Mouse (Mus musculus) megakaryocyte progenitor cell, adult 5-6 weeks (primary cell): Measurements from ENCODE around the gene Trit1. TPM values are rescaled to one million over a fixed set of nuclear protein-coding genes. Genes with fewer than 3 reads are reported as not detected.
"Not testable (repeated sequence)": the region's sequence is repeated elsewhere in the genome, so short reads cannot be mapped to it uniquely, and the experiment has no call there.

Experiments
- ATAC-seq: replicated peaks from 2 replicates; pipeline ENCODE4 v1.8.0; 2016; ENCODE audit warnings: mild to moderate bottlenecking, moderate TSS enrichment, inconsistent platforms; ENCODE audit not compliant: poor library complexity
- total RNA-seq, 2 experiments: library from RNA; stranded (forward) in 1 of 2; stranded (reverse) in 1 of 2; fragments of 157-497, 149-512 nt in 1 of 2; fragments of 200-1000 nt in 1 of 2; gene quantifications; 2 replicates each; pipeline versions ENCODE4 v1.2.3 to v1.2.4; 2015 to 2017

Gene Trit1
- total RNA-seq, 2 experiments from 2014 or later, result 14.5 to 19.3 TPM

DNA sequence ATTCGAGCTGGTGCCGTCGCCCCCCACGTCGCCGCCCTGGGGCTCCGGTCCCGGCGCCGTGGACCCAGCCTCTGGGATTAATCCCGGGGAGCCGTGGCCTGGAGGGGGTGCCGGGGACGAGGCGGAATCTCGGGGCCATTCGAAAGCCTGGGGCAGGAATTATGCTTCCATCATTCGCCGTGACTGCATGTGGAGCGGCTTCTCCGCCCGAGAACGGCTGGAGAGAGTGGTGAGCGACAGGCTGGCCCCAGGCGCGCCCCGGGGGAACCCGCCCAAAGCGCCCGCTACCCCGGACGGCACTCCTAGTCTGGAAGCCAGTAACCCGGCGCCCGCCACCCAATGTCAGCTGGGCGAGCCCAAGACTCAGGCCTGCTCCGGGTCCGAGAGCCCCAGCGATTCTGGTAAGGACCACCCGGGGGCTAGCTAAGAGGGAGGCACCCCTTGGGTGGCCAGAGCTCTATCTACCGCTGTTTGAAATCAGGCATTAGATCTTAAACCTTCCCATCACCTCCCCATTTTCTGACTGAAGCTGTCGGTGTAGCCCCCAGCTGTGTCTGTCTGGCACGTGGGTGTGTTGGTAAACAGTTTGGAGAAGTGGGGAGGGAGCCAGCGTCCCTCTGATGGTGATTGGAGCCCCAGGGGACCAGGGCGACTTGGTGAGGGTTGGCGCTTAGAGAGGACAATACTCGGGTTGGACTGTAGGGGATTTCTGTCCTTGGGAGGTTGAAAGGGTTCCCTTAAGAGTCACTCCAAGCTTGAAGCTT, 19.6 kb upstream of the Trit1 start:
- ATAC-seq, result peak; percentile 71

DNA sequence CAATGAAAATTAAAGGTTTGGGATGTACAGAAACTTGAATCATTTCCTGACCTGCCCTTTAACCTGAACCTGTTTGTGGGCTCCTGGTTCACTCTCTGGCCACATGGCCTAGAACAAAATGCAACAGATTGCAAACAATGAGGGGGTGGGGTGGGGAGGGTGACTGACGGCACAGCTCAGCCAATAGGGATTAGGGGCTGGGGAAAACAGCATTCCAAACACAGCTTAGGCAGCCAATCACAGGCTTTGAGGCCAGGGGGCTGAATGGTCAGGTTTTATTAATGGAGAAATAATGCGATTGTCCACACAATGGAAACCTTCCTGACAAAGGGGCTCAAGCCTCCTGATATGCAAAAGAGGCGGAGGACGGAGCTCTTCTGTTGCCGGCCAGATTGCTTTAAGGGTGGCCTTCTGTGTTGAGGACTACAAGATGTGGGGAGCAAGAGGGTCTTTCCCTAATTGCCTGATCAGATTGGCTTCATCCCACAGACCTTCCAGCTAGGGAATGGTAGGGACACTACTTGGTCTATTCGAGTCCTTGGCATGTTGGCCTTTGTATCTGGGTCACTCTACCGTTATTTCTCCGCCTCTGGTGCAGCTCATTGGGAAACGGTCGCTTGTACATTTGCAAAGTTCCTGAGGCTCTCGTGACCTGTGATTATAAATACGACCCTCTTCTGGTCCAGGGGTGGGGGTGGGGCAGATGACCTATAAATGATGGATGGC, 17.7 kb upstream of the Trit1 start:
- no peak for ATAC-seq

- no peak for ATAC-seq
These were observed 17.1 kb upstream of the Trit1 start for GRCm38 (mm10) chr4:122999263-122999691.

DNA sequence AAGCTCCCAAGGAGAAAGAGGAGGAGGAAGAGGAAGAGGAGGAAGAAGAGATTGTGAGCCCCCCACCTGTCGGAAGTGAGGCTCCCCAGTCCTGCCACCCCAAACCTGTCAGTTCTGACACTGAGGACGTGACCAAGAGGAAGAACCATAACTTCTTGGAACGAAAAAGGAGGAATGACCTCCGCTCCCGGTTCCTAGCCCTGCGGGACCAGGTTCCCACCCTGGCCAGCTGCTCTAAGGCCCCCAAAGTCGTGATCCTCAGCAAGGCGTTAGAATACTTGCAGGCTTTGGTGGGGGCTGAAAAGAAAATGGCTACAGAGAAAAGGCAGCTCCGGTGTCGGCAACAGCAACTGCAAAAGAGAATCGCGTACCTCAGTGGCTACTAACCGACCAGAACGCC, 16.3 kb upstream of the Trit1 start:
- ATAC-seq, result no peak

DNA sequence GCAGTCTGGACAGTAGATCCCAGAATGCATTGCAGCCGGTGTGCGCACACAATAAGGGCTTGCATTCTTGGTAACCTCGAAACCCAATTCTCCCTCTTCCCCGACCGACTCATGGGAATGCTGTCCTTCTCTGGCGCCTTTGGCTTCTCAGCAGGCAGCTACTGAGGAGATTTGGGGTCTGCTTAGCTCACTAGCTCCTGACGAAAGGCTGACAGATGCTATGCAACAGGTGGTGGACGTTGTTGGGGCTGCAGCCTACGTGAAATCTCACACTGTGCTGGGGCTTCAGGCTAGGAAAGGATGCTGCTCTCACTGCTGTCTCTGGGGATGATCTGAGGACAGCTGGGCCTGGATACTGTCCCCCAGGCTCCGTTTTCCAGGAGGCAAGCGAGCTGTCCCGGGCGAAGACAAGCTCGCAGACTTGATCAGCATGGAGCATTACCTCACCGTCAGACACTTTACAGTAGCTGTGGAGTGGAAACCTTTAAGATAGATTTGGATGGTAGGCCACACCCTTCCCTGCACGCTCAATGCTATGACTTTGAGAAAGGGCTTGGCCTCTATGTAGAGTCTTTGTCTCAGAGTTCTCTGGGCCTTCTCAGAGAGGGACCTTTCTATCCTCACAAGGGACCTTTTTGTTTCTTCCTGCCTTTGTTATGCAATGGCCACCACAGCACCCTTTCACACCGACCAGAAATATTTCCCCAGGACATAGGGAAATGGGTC, 15.6 kb upstream of the Trit1 start:
- no peak for ATAC-seq

- ATAC-seq, result no peak
These were observed 11.1 kb upstream of the Trit1 start for GRCm38 (mm10) chr4:123005054-123005966.

- ATAC-seq, result not testable (repeated sequence)
These were observed 3.9 kb upstream of the Trit1 start for GRCm38 (mm10) chr4:123012501-123012900.

GRCm38 (mm10) chr4:123013346-123013945, 3.0 kb upstream of the Trit1 start:
- ATAC-seq, result no peak

GRCm38 (mm10) chr4:123013949-123014406, 2.4 kb upstream of the Trit1 start:
- peak; percentile 49 for ATAC-seq

- no peak for ATAC-seq
These were observed 1.7 kb upstream of the Trit1 start for GRCm38 (mm10) chr4:123014501-123015282.

- no peak for ATAC-seq
These were observed 5.2 kb downstream of the Trit1 start for GRCm38 (mm10) chr4:123021591-123021990.

DNA sequence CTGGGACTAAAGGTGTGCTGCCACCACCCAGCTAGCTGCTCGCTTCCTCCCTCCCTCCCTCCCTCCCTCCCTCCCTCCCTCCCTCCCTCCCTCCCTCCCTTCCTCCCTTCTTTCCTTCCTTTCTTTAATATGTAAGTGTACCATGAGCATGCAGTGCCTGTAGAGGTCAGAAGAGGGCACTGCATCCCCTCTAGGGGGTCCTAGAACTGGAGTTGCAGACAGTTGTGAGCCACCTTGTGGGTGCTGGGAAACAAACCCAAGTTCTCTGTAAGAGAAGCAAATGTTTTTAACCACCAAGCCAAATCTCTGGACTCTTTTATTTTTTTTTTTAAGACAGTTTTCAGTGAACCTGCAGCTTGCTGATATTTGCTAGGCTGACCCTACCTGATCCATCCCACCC, 6.5 kb downstream of the Trit1 start:
- ATAC-seq, result no peak

DNA sequence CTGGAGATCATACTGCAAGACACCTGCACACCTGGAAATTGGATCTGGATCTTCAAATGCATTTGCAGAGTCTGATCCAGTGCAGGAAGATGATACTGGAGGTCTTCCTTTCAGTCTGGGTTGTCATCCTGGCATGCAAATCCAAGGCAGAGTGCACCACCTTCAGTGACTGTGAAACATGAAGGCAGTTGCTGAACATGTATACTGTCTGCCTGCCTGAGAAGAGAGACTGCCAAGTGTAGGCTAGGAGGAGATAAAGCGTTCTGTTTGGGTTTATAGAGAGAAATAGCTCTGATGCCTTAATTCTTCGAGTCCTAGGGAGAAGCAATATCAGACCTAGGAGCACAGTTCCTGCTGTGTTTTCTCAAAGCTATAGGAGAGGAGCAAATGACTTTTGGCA, 9.0 kb downstream of the Trit1 start:
- ATAC-seq, result no peak

- peak; percentile 98 for ATAC-seq
These were observed 9.8 kb downstream of the Trit1 start for GRCm38 (mm10) chr4:123026161-123026560.

GRCm38 (mm10) chr4:123026597-123026996, 10.2 kb downstream of the Trit1 start:
- ATAC-seq, result peak; percentile 65

GRCm38 (mm10) chr4:123034841-123035240, 18.4 kb downstream of the Trit1 start:
- ATAC-seq, result no peak

DNA sequence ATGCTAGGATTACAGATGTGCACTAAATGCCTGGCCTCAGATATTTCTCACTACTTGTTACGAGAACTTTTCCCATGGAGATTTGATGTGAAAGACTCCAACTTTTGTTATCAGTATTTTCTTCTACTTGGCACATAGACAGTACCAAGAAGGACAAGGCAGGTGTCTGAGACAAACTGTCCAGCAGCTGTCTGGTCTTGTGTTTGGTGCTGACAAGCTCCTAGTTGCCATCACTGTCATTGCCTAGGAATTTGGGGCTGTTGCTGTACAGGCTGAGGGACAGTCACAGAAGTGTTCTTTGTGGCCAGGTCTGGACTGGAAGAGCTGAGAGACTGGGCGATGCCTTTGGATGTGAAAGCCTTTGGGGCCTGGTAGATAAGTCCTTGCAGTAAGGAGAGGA, 19.2 kb downstream of the Trit1 start:
- no peak for ATAC-seq

- ATAC-seq, result no peak
These were observed 20.3 kb downstream of the Trit1 start for GRCm38 (mm10) chr4:123036710-123037109.

DNA sequence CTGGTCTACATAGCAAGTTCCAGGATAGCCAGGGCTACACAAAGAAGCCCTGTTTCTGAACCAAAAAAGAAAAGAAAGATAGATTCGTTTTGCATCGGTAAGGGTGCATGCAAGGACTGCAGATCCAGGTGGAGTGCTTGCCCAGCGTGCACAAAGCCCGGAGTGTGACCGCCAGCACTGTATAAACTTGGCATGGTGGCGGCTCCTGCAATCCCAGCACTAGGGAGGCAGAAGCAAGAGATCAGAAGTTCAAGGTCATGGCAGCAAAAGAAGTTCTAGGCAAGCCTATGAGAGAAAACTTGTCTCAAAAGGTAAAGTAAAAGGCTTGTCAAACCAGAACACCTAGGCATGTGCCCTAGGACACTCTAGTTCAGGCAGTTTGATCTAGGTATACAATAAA, 24.7 kb downstream of the Trit1 start:
- ATAC-seq, result no peak
